Mouse (Mus musculus): Measurements from ENCODE around the gene Meiob.

DNA sequence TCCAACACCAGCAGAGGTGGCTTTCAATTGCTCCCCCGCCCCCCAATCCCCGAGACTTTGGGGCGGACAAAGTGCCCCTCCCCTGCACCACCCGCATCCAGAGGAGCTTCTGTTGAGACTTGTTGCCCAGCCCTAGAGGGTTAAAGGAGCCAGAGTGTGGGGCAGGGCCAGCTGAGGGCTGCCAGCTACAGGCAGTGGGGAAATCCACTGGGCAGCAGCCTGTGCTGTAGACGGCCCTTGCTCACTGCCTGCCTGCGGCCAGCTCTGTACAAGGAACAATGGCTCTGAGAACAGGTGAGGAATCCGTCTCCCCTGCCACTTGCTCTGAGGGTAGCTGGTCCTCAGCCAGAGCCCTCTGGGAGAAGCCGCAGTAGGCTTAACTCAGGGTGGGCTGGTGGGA, 74.4 kb downstream of the Meiob start:
- TF ChIP-seq POLR2A (IDR thresholded peaks at IDR 0.05; ENCODE audit: borderline replicate concordance, insufficient read depth, low read length): no peak
- no peak for TF ChIP-seq CTCF (IDR thresholded peaks at IDR 0.05; ENCODE audit: borderline replicate concordance, insufficient read depth, low read depth, low read length)
